Mouse (Mus musculus) midbrain, embryonic 12.5 days (tissue): ENCODE data around the gene Slc35b1. TPM values are rescaled to one million over a fixed set of nuclear protein-coding genes. Genes with fewer than 3 reads are reported as not detected.

Experiments
- ATAC-seq: fragments of 200-750 bp; cut with Nextera tagmentation; 2 replicates; pipeline ENCODE4 v1.8.0; 2017; ENCODE audit warnings: low read depth, moderate TSS enrichment, moderate library complexity; ENCODE audit not compliant: low FRiP score
- H3K27ac ChIP-seq: fragments of 300-500 bp; sonication (generic); replicated peaks from 2 replicates; pipeline ENCODE4 v1.5.1; 2016; ENCODE audit warnings: mild to moderate bottlenecking
- H3K27me3 ChIP-seq: fragments of 300-500 bp; sonication (generic); 2 replicates; pipeline ENCODE4 v1.6.1; 2016; ENCODE audit warnings: mild to moderate bottlenecking
- H3K36me3 ChIP-seq: fragments of 300-500 bp; sonication (generic); 2 replicates; pipeline ENCODE4 v1.6.1; 2016
- H3K4me1 ChIP-seq: fragments of 300-500 bp; sonication (generic); 2 replicates; pipeline ENCODE4 v1.6.1; 2016
- H3K4me2 ChIP-seq: fragments of 300-500 bp; sonication (generic); replicated peaks from 2 replicates; pipeline ENCODE4 v1.6.1; 2016; ENCODE audit warnings: mild to moderate bottlenecking, moderate library complexity
- H3K4me3 ChIP-seq: fragments of 300-500 bp; sonication (generic); 2 replicates; pipeline ENCODE4 v1.5.1; 2016; ENCODE audit warnings: mild to moderate bottlenecking
- H3K9ac ChIP-seq: fragments of 300-500 bp; sonication (generic); replicated peaks from 2 replicates; pipeline ENCODE4 v1.6.1; 2016; ENCODE audit warnings: mild to moderate bottlenecking, moderate library complexity
- H3K9me3 ChIP-seq: fragments of 300-500 bp; sonication (generic); 2 replicates; pipeline ENCODE4 v1.6.1; 2016; ENCODE audit warnings: mild to moderate bottlenecking
- WGBS: fragments of 180-500 bp; shearing (Covaris S2); methylation state at CpG from one replicate; pipeline ENCODE4 v1.1.7; 2016; 5-methylcytosine and 5-hydroxymethylcytosine counted together
- polyA plus RNA-seq: library from polyadenylated mRNA; unstranded; fragments of >200 nt; fragmentation: Nextera tagmentation; extraction: Ambion mirVana; gene quantifications from 2 replicates; pipeline ENCODE4 v1.2.1, GENCODE M21; 2016

The Slc35b1 gene
- polyA plus RNA-seq, 1 experiment from 2014 or later, result 124 TPM

- WGBS, result 0% methylated on average over 14 of the region's 14 CpGs
- H3K4me2 ChIP-seq, result peak overlapping the region; percentile 60
- peak overlapping the region; percentile 83 for H3K9ac ChIP-seq
- H3K4me3 ChIP-seq, result peak overlapping the region; percentile 94
- ATAC-seq, result peak; percentile 44
- H3K27ac ChIP-seq, result peak overlapping the region; percentile 88
- peaks cover 11% of the 10 kb centered on the region for H3K27me3 ChIP-seq
- peaks cover 15% of the 10 kb centered on the region for H3K4me1 ChIP-seq
- peaks cover 46% of the 10 kb centered on the region for H3K36me3 ChIP-seq
- H3K9me3 ChIP-seq, result no peaks in the 10 kb centered on the region
These were observed 455 bp downstream of the Slc35b1 start for GRCm38 (mm10) chr11:95384973-95385320.

GRCm38 (mm10) chr11:95387354-95387753 is 2.9 kb downstream of the Slc35b1 start:
- WGBS, result 88% methylated on average over 7 of the region's 7 CpGs

DNA sequence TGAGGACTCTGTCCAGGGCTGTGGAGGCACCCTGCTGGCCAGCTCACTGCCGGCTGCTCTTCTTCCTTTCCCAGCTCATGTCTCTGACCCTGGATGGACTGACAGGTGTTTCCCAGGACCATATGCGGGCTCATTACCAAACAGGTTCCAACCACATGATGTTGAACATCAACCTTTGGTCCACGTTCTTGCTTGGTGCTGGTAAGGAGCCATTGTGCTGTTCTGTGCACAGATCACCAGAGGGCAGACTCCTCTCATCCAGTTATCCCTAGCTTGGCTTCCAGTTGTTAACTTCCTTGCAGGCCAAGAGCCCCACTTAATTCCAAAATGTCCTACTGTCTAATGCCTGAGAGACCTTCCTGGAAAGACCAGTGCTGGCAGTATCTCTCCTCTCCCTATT is 4.5 kb downstream of the Slc35b1 start:
- Histone ChIP-seq H3K36me3 (peaks cover 58% of the 10 kb centered on the region), H3K27ac (no peak overlapping the region), H3K27me3 (peaks cover 11% of the 10 kb centered on the region), H3K9me3 (no peaks in the 10 kb centered on the region), H3K9ac (no peak overlapping the region), H3K4me2 (no peak overlapping the region), H3K4me3 (no peak overlapping the region), H3K4me1 (peaks cover 21% of the 10 kb centered on the region)
- WGBS, result 74% methylated on average over 3 of the region's 3 CpGs
- ATAC-seq, result no peak

More at GRCm38 (mm10) chr11:95387354-95387753, 2.9 kb downstream of the Slc35b1 start:
- Histone ChIP-seq H3K4me2 (no peak overlapping the region), H3K4me3 (no peak overlapping the region), H3K4me1 (peaks cover 18% of the 10 kb centered on the region), H3K36me3 (peaks cover 58% of the 10 kb centered on the region), H3K27ac (no peak overlapping the region), H3K27me3 (peaks cover 11% of the 10 kb centered on the region), H3K9me3 (no peaks in the 10 kb centered on the region), H3K9ac (no peak overlapping the region)
- no peak for ATAC-seq

DNA sequence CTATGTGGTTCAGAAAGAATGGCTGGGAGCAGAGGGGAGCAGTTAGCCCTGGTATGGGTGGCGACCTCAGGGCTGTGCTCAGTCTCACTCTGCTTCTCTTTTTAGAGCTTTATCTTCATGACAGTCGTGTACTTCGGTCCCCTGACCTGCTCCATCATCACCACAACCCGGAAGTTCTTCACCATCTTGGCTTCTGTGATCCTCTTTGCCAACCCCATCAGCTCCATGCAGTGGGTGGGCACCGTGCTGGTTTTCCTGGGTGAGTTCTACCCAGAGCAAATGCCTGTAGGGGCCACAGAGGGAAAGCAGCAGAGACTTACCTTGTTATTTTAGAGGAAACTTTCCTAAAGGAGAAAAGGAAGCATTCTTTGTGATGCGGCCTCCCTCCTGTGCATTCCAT is 5.9 kb downstream of the Slc35b1 start:
- H3K9me3 ChIP-seq, result no peaks in the 10 kb centered on the region
- H3K36me3 ChIP-seq, result peaks cover 58% of the 10 kb centered on the region
- peaks cover 25% of the 10 kb centered on the region for H3K4me1 ChIP-seq
- ATAC-seq, result no peak
- peaks cover 11% of the 10 kb centered on the region for H3K27me3 ChIP-seq
- 89% methylated on average over 6 of the region's 6 CpGs for WGBS
- no peak overlapping the region for H3K4me3 ChIP-seq
- no peak overlapping the region for H3K9ac ChIP-seq
- H3K4me2 ChIP-seq, result no peak overlapping the region
- no peak overlapping the region for H3K27ac ChIP-seq

- no peak for ATAC-seq
- no peak overlapping the region for H3K9ac ChIP-seq
- no peak overlapping the region for H3K27ac ChIP-seq
- no peak overlapping the region for H3K4me3 ChIP-seq
- peaks cover 17% of the 10 kb centered on the region for H3K4me1 ChIP-seq
- 71% methylated on average over 4 of the region's 4 CpGs for WGBS
- no peak overlapping the region for H3K4me2 ChIP-seq
- no peaks in the 10 kb centered on the region for H3K9me3 ChIP-seq
- H3K27me3 ChIP-seq, result peaks cover 11% of the 10 kb centered on the region
- peaks cover 58% of the 10 kb centered on the region for H3K36me3 ChIP-seq
These were observed 6.7 kb downstream of the Slc35b1 start for GRCm38 (mm10) chr11:95391201-95391600.

GRCm38 (mm10) chr11:95391743-95392142 is 7.3 kb downstream of the Slc35b1 start:
- WGBS, result 83% methylated on average over 5 of the region's 5 CpGs
- no peak overlapping the region for H3K4me3 ChIP-seq
- H3K9me3 ChIP-seq, result no peaks in the 10 kb centered on the region
- H3K4me1 ChIP-seq, result peaks cover 12% of the 10 kb centered on the region
- H3K36me3 ChIP-seq, result peaks cover 54% of the 10 kb centered on the region
- ATAC-seq, result no peak
- H3K27me3 ChIP-seq, result peaks cover 15% of the 10 kb centered on the region
- H3K27ac ChIP-seq, result no peak overlapping the region
- H3K4me2 ChIP-seq, result no peak overlapping the region
- H3K9ac ChIP-seq, result no peak overlapping the region

DNA sequence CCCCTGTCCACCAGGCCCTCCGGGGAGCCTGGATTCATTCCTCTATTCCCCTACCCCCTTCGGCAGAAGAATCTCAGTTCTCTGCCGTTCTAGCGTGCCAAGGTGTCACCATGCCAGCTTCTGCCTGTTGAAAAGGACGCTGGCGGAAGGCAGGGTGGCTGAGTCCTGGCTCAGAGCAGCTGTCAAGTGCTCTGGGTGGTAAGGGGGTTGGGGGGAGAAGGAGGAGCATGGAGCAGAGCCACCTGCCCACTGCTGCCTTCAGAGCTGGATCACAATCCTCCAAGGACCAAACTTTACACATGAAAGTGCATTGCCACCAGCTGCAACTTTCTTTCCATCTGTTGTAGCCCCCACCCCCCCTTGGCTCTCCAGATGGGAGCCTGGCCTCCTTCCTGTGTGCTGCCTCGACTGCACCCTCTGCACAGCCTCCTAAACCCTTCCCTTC is 7.8 kb downstream of the Slc35b1 start:
- H3K4me2 ChIP-seq, result no peak overlapping the region
- no peak overlapping the region for H3K4me3 ChIP-seq
- peaks cover 49% of the 10 kb centered on the region for H3K36me3 ChIP-seq
- H3K27me3 ChIP-seq, result peaks cover 12% of the 10 kb centered on the region; the same call in 1 of the 2 replicates
- no peak; the same call in 1 of the 2 replicates for ATAC-seq
- H3K9me3 ChIP-seq, result no peaks in the 10 kb centered on the region
- H3K9ac ChIP-seq, result no peak overlapping the region
- H3K4me1 ChIP-seq, result peaks cover 10% of the 10 kb centered on the region
- H3K27ac ChIP-seq, result no peak overlapping the region; the same call in 1 of the 2 replicates
- 63% methylated on average over 7 of the region's 7 CpGs for WGBS

DNA sequence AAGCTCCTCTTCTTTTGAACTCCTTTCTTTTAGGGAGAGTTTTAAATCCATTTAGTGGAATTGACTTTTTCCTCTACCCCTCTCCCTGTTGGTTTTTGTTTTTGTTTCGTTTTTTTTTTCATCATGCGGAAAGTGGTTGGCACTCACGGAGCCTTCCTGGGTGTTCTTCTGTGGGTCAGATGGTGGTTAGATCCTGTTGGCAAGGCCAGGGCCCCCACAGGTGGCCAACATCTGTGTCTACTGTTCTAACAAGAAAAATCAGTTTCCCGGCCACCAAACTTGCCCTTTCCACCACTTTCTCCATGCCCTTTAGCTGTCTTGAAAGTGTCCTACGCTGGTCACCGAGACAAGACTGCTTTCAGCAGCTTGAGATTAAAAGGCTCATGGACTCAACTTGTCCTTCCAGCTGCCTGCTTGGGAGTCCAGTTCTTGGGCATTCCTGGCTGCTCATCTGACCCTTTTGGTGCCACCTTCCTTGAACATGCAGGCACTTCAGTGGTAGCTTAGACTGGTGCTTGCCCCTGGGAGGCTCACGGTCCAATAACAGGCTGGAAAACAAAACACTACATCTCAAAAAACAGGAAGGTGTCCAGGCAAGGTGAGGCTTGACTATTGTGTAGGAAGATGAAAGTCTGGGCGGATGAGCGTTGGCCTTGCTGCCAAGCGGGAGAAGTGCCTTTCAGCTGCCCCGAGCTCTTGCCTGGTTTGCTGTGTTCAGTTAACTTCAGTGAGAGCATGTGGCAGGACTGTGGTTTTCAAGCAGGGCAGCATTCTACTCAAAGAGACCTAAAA is 8.4 kb downstream of the Slc35b1 start:
- Histone ChIP-seq H3K4me1 (peaks cover 10% of the 10 kb centered on the region), H3K27ac (no peak overlapping the region; the same call in 1 of the 2 replicates), H3K36me3 (peaks cover 42% of the 10 kb centered on the region), H3K9ac (no peak overlapping the region), H3K9me3 (no peaks in the 10 kb centered on the region), H3K27me3 (peaks cover 7% of the 10 kb centered on the region; the same call in 1 of the 2 replicates), H3K4me2 (no peak overlapping the region), H3K4me3 (no peak overlapping the region)
- no peak for ATAC-seq
- 81% methylated on average over 11 of the region's 11 CpGs for WGBS

GRCm38 (mm10) chr11:95393500-95393816 is 9.0 kb downstream of the Slc35b1 start:
- no peak overlapping the region for H3K4me3 ChIP-seq
- peaks cover 37% of the 10 kb centered on the region for H3K36me3 ChIP-seq
- no peaks in the 10 kb centered on the region for H3K9me3 ChIP-seq
- H3K27me3 ChIP-seq, result peaks cover 4% of the 10 kb centered on the region; the same call in 1 of the 2 replicates
- H3K4me2 ChIP-seq, result no peak overlapping the region
- WGBS, result 29% methylated on average over 5 of the region's 5 CpGs
- no peak for ATAC-seq
- no peak overlapping the region for H3K27ac ChIP-seq
- peaks cover 10% of the 10 kb centered on the region for H3K4me1 ChIP-seq
- H3K9ac ChIP-seq, result no peak overlapping the region

DNA sequence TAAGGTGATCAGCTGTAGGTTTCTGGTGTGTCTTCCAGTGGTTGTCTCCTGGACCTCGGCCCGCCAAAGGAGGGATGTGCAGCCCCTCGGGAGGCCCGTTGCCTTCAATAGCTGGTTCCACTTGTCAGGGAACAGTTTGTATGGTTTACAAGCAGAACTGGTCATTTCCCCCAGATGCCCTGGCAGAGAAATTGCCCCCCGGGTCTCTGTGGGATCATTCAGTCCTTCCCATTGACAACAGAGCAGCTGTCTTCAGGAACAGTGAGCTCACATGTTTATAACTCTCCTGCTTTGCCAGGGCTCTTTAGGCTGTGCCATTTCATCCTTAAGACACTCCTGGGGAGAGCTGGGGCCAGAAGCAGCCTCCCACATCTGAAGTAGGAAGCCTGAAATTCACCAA is 9.6 kb downstream of the Slc35b1 start:
- H3K9me3 ChIP-seq, result no peaks in the 10 kb centered on the region
- ATAC-seq, result no peak
- peaks cover 4% of the 10 kb centered on the region; the same call in 1 of the 2 replicates for H3K27me3 ChIP-seq
- H3K4me2 ChIP-seq, result no peak overlapping the region
- peaks cover 30% of the 10 kb centered on the region for H3K36me3 ChIP-seq
- WGBS, result 59% methylated on average over 5 of the region's 5 CpGs
- no peak overlapping the region for H3K4me3 ChIP-seq
- H3K9ac ChIP-seq, result no peak overlapping the region
- H3K4me1 ChIP-seq, result peaks cover 10% of the 10 kb centered on the region
- no peak overlapping the region for H3K27ac ChIP-seq

DNA sequence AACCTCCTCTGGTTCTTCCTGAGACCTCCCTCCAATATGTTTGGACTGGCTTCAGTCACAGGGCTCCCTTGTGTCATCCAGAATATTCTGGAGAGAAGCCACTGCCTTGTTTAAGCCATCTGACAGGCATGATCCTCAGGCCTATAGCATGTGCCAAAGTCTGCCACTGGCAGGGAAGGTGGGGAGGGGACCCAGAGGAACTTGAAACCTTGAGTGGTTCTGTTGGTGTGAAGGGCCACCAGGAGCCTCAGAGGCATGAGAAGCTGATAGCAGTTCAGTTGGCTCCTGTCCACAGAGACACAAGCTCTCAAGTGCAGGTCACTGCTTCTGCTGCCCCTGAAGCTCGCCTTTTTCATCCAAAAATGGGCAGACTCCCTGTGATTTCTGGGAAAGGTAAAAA is 12.1 kb downstream of the Slc35b1 start:
- Histone ChIP-seq H3K27ac (no peak overlapping the region), H3K9ac (no peak overlapping the region)

GRCm38 (mm10) chr11:95397843-95398835 is 13.6 kb downstream of the Slc35b1 start:
- no peak overlapping the region for H3K4me2 ChIP-seq
- H3K36me3 ChIP-seq, result no peaks in the 10 kb centered on the region
- no peaks in the 10 kb centered on the region for H3K9me3 ChIP-seq
- ATAC-seq, result no peak
- H3K4me3 ChIP-seq, result no peak overlapping the region
- H3K4me1 ChIP-seq, result peaks cover 10% of the 10 kb centered on the region
- no peak overlapping the region for H3K27ac ChIP-seq
- H3K9ac ChIP-seq, result no peak overlapping the region
- 66% methylated on average over 14 of the region's 14 CpGs for whole genome bisulfite sequencing
- H3K27me3 ChIP-seq, result peaks cover 16% of the 10 kb centered on the region

More for the DNA sequence above, 12.1 kb downstream of the Slc35b1 start:
- H3K4me1 ChIP-seq, result peaks cover 10% of the 10 kb centered on the region
- no peaks in the 10 kb centered on the region for H3K9me3 ChIP-seq
- 80% methylated on average over 1 of the region's 1 CpGs for WGBS
- peaks cover 6% of the 10 kb centered on the region for H3K36me3 ChIP-seq
- peaks cover 16% of the 10 kb centered on the region for H3K27me3 ChIP-seq
- no peak overlapping the region for H3K4me3 ChIP-seq
- ATAC-seq, result no peak
- no peak overlapping the region for H3K4me2 ChIP-seq
